Mouse (Mus musculus) spleen, adult 18-20 months (tissue): ENCODE measurements around the gene Usp15.

Experiments used
- DNase-seq, 2 experiments: peaks; one replicate each; pipeline ENCODE4 v3.0.0; 2022; ENCODE audit warnings: mixed read lengths in 2 of 2

Usp15 gene

DNA sequence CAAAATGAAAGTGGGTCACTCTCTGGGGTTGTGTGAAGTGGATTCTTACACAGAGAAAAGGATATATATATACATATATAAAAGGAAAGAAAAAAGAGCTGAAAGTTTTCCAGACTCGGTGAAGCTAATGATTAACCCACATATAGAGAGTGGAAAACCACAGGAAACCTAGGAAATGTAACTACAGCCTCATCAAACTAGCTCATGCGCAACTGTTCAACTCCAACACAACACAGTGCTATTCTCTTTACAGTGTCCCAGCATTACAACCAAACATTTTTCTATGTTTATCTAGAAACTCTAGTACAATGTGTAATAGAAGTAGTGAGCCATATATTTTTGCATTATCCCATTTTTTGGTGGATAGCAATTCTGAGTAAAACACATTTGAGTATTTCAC is 96.2 kb downstream of the Usp15 start:
- DNase-seq, result no peak

DNA sequence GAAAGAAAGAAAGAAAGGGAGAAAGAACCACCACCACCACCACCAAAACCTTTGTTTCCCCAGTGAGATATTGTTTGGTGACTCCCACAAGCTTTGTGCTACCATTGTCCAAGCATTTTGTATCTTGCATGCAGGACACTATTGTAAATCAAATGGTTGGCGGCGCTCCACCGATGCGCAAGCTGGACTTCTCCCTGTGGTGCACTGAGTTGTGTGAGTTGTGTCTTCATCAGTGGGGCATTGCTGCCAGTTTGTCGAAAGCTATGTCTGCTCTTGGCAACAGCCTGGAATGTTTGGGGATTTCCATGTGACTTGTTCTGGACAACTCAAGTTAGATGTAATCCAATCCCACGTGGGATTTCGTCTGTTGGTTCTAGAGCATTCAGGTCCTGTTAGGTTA is 102.3 kb downstream of the Usp15 start:
- no peak for DNase-seq

DNA sequence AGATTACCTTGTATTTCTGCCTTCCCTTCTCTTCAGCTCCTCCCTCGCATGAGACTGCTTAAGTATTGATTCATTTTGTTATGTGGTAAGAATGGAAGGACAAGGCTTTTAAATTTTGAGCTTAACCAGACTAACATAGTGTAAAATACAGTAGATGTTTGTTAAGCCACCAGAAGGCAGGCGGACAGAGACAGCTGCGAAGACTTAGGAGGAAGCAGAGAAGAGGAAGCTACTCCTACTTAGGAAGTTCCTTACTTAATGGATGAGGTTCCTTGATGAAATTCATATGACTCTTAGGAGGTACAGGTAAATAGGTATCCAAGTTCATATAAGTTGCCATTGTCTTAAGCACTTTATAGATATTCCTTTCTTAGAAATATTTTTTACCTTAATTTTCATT is 104.2 kb downstream of the Usp15 start:
- DNase-seq, result no peak

DNA sequence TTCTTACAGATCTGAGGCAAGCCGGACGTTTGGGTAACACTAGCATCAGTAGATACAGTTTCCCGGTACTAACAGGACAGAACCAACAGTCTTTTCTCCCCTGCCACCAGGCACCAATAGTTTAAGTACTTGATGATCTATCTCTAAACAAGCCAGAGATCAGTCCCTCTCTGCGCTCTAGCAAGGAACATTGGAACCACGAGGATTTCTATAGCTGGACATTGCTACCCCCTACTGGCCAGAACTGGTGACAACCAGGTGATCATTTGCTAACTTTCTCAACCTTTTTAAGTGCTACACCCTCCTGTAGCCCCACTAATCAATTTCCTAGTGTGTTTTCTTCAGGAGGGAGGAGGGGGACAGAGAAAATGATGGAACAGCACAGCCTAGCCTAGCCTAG is 105.1 kb downstream of the Usp15 start:
- peak in 1 of 2 experiments; percentile 46 for DNase-seq

DNA sequence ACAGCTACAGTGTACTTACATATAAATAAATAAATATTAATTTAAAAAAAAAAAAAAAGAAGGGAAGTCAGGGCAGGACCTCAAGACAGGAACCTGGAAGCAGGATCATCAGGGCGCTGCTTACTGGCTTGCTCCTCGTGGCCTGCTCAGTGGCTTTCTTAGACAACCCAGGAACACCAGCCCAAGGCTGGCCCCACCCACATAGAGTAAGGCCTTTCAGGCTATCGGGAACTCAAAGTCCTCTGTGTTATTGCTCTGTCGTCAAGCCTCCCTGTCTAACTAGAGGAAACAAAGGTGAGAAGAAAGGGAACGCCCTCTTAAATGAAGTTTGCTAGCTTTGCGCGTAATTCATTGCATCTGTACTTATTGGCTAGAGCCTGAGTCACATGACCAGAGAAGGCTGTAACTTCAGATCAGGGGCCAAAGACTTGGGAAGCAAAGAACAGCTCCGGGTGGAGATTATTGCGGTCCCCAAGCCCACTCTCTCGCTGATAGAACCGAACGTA is 107.3 kb downstream of the Usp15 start:
- no peak for DNase-seq

DNA sequence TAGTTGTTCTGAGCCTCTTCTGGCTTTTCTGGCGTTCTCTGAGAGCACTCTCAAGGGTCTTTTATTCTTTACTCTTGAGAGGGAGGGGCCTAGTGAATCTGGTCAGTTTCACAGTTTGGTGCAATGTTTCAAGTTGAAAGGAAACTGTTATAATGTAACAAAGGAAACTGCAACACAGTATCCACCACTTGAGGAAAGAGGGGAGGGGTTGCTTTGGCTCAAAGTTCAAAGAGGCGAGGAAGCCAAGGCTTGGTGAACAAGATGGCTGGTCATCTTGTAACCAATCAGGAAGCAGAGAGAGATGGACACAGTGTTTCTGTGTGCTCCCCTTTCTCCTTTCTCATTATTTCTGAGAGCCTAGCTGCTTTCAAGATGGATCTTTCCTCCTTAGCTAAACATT is 109.9 kb downstream of the Usp15 start:
- no peak for DNase-seq

DNA sequence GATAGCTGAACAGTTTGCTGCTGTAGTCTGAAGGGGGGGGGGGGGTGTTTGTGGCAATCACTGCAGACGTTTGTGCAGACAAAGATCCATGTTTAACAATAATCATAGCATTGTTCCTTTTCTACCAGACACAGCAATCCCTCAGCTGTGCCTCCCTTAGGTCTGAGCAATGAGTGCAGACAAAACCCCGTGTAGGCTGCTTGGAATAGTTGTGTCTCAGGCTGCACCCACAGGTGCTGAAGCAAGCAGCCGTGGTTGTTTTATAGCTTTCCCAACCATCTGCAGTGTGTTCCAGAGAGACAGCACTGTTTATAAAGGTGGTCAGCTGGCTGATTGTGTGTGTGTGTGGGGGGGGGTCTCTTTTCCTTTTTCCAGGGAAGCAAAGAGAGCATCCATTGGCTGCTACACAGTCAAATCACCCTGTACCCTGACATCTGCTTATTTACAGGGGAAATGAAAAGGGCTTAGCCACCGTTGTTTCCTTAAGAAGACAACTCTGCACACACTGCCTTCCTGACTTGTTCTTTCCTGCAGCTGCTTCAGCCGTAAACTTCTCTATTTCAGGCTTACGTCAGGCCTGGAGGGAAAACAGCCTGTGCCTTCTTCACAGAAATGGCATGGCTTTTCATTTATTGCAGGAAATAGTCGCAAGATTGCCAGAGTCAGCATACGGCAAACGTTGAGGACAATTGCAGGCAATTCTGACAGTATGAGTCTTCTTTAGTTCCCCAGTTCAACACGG is 111.7 kb downstream of the Usp15 start:
- DNase-seq, result no peak

DNA sequence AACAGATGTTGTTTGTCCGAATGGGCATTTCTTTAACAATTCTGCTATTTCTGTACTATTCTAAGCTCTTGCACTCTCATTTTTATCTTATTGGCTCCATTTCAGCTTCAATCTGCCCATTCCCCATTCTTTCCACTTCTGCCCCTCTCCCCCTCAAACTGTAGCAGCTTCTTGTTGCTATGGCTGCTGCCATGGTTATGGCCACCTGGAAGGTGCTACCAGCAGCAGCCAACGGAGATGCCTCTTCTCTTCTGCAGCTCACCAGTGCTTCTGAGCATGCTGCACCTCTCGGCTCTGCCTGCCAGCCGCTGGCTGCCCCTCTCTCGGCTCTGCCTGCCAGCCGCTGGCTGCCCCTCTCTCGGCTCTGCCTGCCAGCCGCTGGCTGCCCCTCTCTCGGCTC is 112.5 kb downstream of the Usp15 start:
- DNase-seq, result no peak

DNA sequence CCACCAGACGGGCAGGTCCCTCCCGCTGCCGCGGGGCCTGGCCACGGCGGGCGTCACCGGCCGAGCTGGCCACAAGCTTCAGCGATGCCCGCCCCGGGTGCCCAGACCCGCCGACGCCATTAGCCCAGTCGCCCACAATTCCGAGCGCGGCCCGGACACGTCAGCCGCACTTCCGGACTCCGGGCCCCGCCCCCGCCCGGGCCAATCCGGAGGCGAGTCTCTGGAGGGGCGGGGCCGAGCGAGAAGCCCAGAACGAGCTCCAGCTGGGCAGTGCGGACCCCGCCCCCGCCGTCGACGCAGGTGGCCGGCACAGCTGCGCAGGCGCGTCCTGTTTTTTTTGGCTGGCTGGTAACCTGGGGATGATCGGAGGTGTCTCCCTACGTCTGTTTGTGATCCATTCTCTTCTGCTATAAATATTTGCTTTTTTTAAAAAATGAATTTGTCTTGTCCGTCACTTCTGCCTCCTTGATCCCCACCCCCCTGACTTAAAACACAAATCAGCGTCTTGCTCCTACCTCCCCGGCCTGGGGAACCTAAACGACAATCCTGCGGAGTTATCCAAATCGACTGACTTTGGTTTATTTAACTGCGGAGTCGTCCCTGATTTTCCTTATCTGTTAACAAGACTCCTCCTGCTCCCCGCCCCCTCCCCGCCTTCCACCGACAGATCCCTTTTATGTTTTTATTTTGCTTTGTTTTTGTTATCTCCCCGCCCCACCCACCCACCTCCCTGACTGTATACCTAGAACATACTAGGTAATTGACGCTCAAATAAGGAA is 120.4 kb downstream of the Usp15 start, which contains the start of gene Mon2:
TSS of gene Mon2 (minus strand) at position 261 of the 779 bp plus-strand sequence.
- peak; percentile 94 to 97 for DNase-seq

DNA sequence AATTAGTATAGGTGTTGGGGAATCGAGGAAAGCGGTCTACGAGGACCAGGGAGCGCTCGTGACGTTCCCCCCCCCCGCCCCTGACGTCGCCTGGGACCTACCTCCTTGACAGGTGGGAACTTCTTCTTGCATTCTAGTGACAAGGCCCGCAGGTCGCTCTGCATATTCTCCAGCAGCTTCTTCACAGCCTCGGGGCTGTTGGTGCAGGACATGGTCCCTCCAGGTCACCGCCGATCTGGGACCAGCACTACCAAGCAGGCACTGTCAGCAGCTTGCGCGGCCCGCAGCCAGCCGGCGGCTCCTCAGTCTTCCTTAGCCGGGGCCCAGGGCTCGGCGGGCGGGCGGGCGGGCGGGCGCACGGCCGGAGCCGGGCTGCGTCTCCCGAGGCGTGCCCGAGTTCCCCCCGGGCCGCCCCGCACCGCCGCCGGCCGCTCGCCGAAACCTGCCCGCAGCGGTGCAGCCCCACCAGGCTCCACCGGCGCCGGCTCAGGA is 121.0 kb downstream of the Usp15 start:
- no peak for DNase-seq

DNA sequence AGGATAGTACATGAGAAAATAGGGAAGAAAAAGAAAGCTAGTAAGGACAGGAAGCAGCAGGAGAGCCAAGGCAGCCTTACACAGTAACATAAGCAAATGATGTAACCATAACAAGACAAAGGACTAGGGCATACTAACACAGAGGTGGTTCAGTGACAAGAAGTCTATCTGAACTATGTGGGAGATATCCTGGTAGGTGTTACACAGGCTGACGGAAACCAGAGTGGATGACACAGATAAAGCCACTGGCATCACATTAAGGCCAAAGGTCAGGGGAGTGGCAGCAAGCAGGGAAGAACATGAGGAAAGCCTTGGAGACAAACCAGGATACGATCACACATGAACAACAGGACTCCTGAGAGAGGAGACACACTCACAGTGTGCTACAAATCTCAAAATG is 124.8 kb downstream of the Usp15 start:
- DNase-seq, result no peak

DNA sequence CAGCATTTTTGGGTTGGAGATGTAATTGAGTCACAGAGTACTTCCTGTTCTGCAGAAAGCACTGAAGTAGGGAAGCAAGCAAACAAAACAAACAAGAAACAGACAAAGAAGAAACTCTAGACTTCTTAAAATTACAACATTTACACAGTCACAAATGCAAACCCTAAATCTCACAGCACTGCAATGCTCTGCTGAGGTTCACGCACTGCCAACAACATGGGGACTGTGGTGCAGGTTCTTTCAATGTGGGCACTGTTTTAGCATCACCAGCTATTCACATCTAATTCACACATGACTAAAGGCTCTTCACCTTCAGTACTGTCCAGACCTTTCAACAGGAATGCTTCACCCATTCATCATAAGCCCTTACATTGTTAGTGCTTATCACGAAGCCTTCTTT is 133.8 kb downstream of the Usp15 start:
- no peak for DNase-seq

DNA sequence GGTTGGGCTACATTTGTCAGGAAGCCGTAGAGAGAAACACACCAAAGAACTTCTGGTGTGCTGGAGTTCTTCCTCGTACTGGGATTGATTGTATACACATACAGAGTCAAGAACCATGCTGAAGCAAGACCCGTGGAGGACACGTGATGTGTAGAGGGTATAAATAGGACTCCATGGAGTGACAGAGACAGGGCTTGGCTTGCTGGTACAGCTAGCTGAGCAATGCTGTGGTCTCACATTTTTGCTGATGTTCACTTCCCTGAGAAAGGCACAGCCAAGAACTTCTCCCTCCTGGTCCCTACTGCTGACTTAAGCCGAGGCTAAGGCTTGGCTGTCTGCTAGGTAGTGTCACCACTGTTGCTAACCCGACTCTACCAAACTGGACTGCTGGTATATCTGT is 136.0 kb downstream of the Usp15 start:
- DNase-seq, result no peak

DNA sequence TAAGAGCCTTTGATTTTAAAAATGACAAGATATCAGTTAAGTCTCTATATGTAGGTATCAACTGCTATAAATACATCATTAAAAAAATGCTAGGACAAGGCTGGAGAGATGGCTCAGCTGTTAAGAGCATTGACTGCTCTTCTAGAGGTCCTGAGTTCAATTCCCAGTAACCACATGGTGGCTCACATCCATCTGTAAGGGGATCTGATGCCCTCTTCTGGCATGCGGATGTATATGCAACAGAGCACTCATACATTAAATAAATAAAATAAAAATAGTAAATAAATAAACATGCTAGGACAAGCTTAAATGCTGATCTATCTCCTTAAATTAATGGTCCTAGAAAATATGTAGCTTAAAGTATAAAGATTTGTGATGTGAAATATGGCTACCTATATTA is 139.7 kb downstream of the Usp15 start:
- no peak for DNase-seq

DNA sequence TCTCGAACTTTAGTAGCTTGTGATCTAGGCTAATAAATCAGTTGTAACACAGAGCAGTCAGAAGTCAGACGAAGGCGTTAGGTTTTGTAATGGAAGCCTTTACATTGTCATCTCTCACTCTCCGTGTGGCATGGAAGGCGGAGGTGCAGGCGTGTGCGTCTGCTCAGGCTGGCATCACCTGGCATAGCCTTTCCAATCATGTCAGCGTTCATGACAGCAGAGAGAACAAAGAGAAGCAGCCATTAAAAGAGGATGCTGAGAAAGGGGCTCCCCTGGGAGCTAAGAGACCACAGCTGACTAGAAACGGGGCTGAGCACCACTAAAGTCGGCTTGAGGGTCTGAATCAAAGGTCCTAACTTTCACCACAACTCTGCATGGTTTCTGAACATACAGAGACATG is 140.3 kb downstream of the Usp15 start:
- no peak for DNase-seq

DNA sequence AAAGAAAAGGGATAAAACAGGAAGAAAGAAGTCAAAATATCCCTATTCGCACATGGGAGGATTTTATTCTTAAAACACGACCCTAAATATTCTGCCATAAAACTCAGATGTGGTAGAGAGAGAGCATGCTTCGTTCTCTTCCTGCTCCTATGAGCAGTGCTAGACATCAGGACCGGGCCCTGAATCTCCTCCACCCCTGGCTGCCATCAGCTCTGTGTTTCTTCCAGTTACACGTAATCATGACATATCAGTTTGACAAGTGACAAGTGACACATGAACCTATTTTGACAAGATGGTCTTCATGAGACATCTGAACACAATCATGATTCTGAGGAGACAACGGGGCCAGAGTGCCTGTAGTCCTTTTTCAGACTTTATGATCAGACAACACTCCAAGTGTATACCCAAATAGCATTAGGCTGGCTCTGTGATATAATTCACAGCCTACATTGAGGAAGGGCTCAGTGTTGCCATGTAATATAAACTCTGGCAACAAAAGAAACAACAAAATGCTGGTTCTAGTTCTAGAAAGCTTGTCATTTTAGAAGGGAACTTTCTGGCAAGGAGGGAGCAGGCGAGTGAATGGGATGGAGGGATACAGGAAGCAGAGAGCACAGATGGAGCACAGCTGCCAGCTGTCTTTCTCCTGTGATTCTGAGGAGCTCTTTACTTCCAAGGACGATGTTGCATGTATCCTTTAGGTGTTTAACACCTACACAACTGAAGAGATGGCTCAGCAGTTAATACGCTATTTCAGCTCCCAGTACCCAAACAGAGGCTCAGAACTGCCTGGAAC is 141.4 kb downstream of the Usp15 start:
- DNase-seq, result no peak
